Mouse (Mus musculus) stomach, embryonic 15.5 days (tissue): ENCODE measurements around the gene Dnajc16. TPM values are rescaled to one million over a fixed set of nuclear protein-coding genes. Genes with fewer than 3 reads are reported as not detected.

ENCODE experiments used
- ATAC-seq: fragments of 200-750 bp; cut with Nextera tagmentation; 2 replicates; pipeline ENCODE4 v1.8.0; 2017; ENCODE audit warnings: low read depth, moderate number of reproducible peaks, moderate TSS enrichment; ENCODE audit not compliant: insufficient read depth, low FRiP score
- H3K27ac ChIP-seq: fragments of 300-500 bp; sonication (generic); 2 replicates; pipeline ENCODE4 v1.5.1; 2015; ENCODE audit warnings: mild to moderate bottlenecking, inconsistent platforms
- H3K27me3 ChIP-seq: fragments of 300-500 bp; sonication (generic); replicated peaks from 2 replicates; pipeline ENCODE4 v1.6.1; 2015; ENCODE audit warnings: inconsistent platforms
- H3K36me3 ChIP-seq: fragments of 300-500 bp; sonication (generic); 2 replicates; pipeline ENCODE4 v1.6.1; 2015; ENCODE audit warnings: inconsistent platforms
- H3K4me1 ChIP-seq: fragments of 300-500 bp; sonication (generic); 2 replicates; pipeline ENCODE4 v1.6.1; 2015; ENCODE audit warnings: inconsistent platforms
- H3K4me2 ChIP-seq: fragments of 300-500 bp; sonication (generic); 2 replicates; pipeline ENCODE4 v1.6.1; 2015; ENCODE audit warnings: mild to moderate bottlenecking, inconsistent platforms
- H3K4me3 ChIP-seq: fragments of 300-500 bp; sonication (generic); replicated peaks from 2 replicates; pipeline ENCODE4 v1.5.1; 2015; ENCODE audit warnings: inconsistent platforms
- H3K9ac ChIP-seq: fragments of 300-500 bp; sonication (generic); 2 replicates; pipeline ENCODE4 v1.6.1; 2015; ENCODE audit warnings: inconsistent platforms
- H3K9me3 ChIP-seq: fragments of 300-500 bp; sonication (generic); 2 replicates; pipeline ENCODE4 v1.6.1; 2016; ENCODE audit warnings: inconsistent platforms
- WGBS: fragments of 180-500 bp; shearing (Covaris S2); methylation state at CpG from one replicate; pipeline ENCODE4 v1.1.7; 2015; 5-methylcytosine and 5-hydroxymethylcytosine counted together
- polyA plus RNA-seq: library from polyadenylated mRNA; unstranded; fragments of >200 nt; fragmentation: Nextera tagmentation; extraction: Ambion mirVana; gene quantifications from 2 replicates; pipeline ENCODE4 v1.2.1, GENCODE M21; 2015

Gene Dnajc16
- 3.9 and 4.6 TPM in 2 replicates for polyA plus RNA-seq

DNA sequence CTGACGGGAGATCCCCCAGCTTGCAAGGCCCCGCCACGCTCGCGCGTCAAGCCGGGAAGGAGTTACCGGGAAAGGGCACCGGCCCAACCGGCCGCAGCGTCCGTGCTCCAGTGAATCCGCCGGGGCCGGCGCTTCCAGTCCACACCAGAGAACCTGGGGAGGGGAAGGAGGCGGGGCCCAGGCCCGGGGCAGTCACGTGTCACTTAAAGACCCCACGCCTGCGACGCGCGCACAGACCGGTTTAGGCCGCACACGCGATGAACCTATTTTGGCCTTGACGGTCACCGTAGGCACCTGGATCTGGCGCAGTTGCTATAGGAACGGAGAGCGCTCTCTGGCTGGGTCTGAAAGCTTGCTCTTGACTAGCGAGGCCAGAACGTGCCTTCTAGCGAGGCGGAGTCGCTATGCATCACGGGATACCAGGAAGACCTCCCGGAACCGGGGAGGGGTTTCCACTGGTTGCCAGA, at the start of gene Dnajc16:
Gene Dnajc16, minus strand, starts transcription at position 408 of the 467 bp plus-strand sequence.
- peak within 1 kb of the TSS; percentile 96 for H3K9ac ChIP-seq
- ATAC-seq: peak; percentile 88
- 0 out of 2 replicates have a peak, but pooled peaks cover 4% of the 10 kb centered on the region for H3K36me3 ChIP-seq
- WGBS: under 1% methylated on average over 42 of the region's 42 CpGs
- H3K4me2 ChIP-seq: peak within 1 kb of the TSS; percentile 81
- peak within 1 kb of the TSS; percentile 78 for H3K27ac ChIP-seq
- no peaks in the 10 kb centered on the region for H3K9me3 ChIP-seq
- peak within 1 kb of the TSS; percentile 100 for H3K4me3 ChIP-seq
- H3K27me3 ChIP-seq: no peaks in the 10 kb centered on the region
- peaks cover 19% of the 10 kb centered on the region for H3K4me1 ChIP-seq

DNA sequence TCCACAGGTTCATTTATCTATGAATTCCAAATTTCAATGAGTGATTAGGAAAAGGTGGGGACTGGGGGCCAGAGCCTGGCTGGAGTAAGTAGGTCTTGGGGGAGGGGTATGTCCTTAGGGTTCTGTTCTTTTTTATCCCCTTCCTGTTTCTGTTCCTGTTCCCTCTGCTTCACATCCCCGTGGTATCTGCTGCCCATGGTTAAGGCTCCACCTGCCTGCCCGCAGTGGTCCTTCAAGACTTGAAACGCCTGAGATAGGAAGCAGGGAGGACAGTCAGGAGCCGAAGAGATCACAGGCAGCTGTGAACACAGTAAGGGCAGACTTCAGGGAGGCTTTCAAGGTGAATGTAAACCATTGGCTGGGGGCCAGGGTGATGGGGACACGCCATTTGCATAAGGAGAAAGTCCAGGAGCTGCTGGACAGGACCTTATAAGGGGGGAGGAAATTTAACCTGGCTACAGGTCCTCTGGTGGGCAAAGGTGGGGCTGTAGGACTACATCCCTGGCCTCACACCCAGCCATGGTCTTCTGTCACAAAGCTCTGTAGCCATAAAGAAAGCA, 43.9 kb upstream of the Dnajc16 start:
- H3K36me3 ChIP-seq: no peaks in the 10 kb centered on the region
- ATAC-seq: no peak; the same call in 1 of the 2 replicates
- no peaks in the 10 kb centered on the region for H3K4me1 ChIP-seq
- H3K4me3 ChIP-seq: no peak overlapping the region
- no peaks in the 10 kb centered on the region for H3K27me3 ChIP-seq
- H3K27ac ChIP-seq: no peak overlapping the region
- H3K9me3 ChIP-seq: no peaks in the 10 kb centered on the region
- no peak overlapping the region for H3K4me2 ChIP-seq
- 54% methylated on average over 5 of the region's 5 CpGs for WGBS
- no peak overlapping the region for H3K9ac ChIP-seq

DNA sequence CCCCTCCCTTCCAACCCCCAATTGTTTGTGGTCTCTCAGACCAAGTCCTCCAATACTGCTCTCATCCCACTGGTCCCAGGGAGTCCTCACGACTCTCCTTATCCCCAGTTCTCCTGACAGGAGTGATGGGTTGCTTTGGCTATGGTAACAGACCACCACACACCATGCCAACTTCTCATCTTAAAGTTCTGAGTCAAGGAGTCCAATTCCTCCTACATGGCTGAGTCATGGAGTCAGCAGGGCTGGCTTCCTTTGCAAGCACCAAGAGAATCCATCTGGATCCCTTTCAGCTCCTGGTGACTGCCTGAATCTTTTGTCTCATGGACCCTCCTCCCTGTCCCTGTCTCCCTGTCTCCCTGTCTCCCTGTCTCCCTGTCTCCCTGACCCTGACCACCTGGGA, 43.2 kb upstream of the Dnajc16 start:
- no peaks in the 10 kb centered on the region for H3K27me3 ChIP-seq
- no peaks in the 10 kb centered on the region for H3K36me3 ChIP-seq
- no peak overlapping the region for H3K4me2 ChIP-seq
- 40% methylated on average over 1 of the region's 1 CpGs for WGBS
- H3K4me3 ChIP-seq: no peak overlapping the region
- H3K27ac ChIP-seq: no peak overlapping the region
- no peak for ATAC-seq
- no peaks in the 10 kb centered on the region for H3K9me3 ChIP-seq
- no peak overlapping the region for H3K9ac ChIP-seq
- H3K4me1 ChIP-seq: no peaks in the 10 kb centered on the region

DNA sequence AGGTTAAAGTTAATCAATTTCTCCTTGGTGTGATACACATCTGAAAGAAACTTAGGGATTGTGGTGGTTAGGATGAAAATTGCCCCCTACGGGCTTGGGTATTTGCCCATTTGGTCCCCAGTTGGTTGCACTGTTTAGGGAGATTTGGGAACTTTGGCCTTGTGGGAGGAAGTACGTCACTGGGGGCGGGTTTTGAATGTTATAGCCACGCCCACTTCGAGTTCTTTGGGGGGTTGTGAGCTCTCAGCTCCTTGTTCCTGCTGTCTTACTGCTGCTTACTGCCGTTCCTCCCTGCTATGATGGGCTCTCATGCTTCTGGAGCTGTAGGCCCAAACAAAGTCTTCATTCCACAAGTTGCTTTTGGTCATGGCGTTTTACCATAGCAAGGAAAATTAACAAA, 40.6 kb upstream of the Dnajc16 start:
- no peak overlapping the region for H3K27ac ChIP-seq
- H3K9ac ChIP-seq: no peak overlapping the region
- H3K9me3 ChIP-seq: no peaks in the 10 kb centered on the region
- no peak overlapping the region for H3K4me2 ChIP-seq
- H3K4me1 ChIP-seq: no peaks in the 10 kb centered on the region
- H3K4me3 ChIP-seq: no peak overlapping the region
- H3K27me3 ChIP-seq: no peaks in the 10 kb centered on the region
- WGBS: 77% methylated on average over 7 of the region's 7 CpGs
- no peak for ATAC-seq
- no peaks in the 10 kb centered on the region for H3K36me3 ChIP-seq

DNA sequence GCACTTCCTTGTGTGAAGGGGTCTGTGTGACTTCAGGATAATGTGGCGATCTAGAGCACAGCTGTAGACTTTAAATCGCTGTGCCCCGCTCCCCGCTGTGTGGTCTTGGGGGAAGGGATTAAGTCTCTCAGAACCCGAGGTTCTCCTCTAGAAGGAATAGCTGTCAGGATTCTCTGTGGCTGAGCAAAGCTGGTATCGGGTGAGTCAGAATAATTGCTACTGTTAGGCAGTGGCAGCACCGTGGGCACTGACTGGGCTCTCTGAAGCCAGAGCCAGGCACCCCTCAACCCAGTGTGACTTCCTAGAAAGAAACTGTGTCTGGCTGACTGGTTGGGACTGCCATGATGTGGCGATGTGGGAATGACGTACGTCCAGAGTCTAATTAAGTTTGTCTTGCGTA, 39.6 kb upstream of the Dnajc16 start:
- Histone ChIP-seq H3K27ac (no peak overlapping the region), H3K27me3 (no peaks in the 10 kb centered on the region), H3K4me3 (no peak overlapping the region), H3K9ac (no peak overlapping the region), H3K36me3 (no peaks in the 10 kb centered on the region), H3K4me2 (no peak overlapping the region), H3K9me3 (no peaks in the 10 kb centered on the region), H3K4me1 (no peaks in the 10 kb centered on the region)
- no peak for ATAC-seq
- 53% methylated on average over 11 of the region's 11 CpGs for WGBS

DNA sequence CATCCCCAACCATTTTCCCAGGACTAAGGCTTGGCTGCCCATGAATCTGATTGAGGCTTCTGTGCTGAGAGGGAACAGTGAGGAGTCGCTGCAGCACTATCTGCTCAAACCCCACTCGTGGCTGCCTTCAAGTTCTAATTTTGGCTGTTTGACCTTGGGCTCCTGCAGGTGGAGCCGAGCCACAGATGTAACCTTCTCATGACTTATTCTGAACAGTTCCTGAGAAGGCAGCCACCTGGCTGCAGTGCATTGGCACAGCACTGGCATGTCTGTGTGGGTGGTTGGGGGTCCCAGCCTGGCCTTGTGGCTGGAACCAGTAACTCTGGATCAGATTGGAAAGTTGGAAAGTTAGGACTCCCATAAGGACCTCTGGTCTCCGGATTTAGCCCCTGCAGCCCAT, 37.4 kb upstream of the Dnajc16 start:
- H3K27me3 ChIP-seq: no peaks in the 10 kb centered on the region
- H3K36me3 ChIP-seq: no peaks in the 10 kb centered on the region
- H3K4me3 ChIP-seq: no peak overlapping the region
- H3K9ac ChIP-seq: no peak overlapping the region
- no peaks in the 10 kb centered on the region for H3K9me3 ChIP-seq
- WGBS: 64% methylated on average over 4 of the region's 4 CpGs
- H3K4me2 ChIP-seq: no peak overlapping the region
- no peak; the same call in 1 of the 2 replicates for ATAC-seq
- H3K4me1 ChIP-seq: no peaks in the 10 kb centered on the region
- H3K27ac ChIP-seq: peak overlapping the region; percentile 64

DNA sequence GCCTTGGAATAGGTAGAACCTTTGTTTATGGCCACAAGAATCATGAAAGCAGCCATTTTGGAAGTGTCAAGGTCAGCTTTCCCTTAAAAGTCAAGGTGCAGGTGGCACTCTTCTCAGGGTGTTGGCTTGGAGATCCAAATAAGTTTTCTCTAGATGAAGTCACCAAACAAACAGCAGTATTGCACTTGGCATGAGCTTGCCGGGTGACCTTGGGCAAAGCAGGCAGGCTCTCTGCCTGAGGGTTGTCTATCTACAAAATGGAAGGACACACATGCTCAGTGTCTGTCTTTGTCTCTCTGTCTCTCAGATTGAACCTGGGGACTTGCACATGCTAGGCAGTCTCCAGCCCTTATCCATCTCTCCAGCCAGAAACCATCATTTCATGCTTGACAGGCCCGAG, 36.7 kb upstream of the Dnajc16 start:
- no peak for ATAC-seq
- 89% methylated on average over 2 of the region's 2 CpGs for WGBS
- H3K4me2 ChIP-seq: no peak overlapping the region
- H3K4me3 ChIP-seq: no peak overlapping the region
- peak overlapping the region; percentile 64 for H3K27ac ChIP-seq
- no peaks in the 10 kb centered on the region for H3K27me3 ChIP-seq
- H3K36me3 ChIP-seq: no peaks in the 10 kb centered on the region
- H3K4me1 ChIP-seq: no peaks in the 10 kb centered on the region
- no peak overlapping the region for H3K9ac ChIP-seq
- H3K9me3 ChIP-seq: no peaks in the 10 kb centered on the region

DNA sequence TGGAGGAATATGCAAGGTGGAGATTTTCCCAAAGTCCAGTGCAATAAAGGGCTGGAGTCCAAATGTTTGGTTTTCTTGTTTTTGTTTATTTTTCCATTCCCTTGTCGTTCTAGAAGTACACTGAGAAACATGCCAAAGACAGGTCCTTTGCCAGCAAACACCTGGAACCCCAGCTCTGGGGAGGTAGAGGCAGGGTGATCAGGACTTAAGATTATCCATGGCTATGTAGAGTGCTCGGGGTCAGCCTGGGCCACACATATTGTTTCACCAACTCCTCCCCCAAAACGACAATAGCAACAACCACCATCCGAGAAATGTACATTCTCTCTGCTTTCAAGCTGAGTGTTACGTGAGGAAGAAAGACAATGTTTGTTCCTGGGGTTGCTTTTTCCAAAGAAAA, 35.3 kb upstream of the Dnajc16 start, which contains the start of gene Cela2a:
Gene Cela2a, minus strand, starts transcription at position 101 of the 400 bp plus-strand sequence.
- no peak for ATAC-seq
- no peak within 1 kb of the TSS for H3K4me2 ChIP-seq
- H3K4me3 ChIP-seq: no peak within 1 kb of the TSS
- H3K27ac ChIP-seq: no peak within 1 kb of the TSS
- 54% methylated on average over 5 of the region's 5 CpGs for WGBS
- no peak within 1 kb of the TSS for H3K9ac ChIP-seq
- no peaks in the 10 kb centered on the region for H3K27me3 ChIP-seq
- no peaks in the 10 kb centered on the region for H3K36me3 ChIP-seq
- no peaks in the 10 kb centered on the region for H3K9me3 ChIP-seq
- no peaks in the 10 kb centered on the region for H3K4me1 ChIP-seq

DNA sequence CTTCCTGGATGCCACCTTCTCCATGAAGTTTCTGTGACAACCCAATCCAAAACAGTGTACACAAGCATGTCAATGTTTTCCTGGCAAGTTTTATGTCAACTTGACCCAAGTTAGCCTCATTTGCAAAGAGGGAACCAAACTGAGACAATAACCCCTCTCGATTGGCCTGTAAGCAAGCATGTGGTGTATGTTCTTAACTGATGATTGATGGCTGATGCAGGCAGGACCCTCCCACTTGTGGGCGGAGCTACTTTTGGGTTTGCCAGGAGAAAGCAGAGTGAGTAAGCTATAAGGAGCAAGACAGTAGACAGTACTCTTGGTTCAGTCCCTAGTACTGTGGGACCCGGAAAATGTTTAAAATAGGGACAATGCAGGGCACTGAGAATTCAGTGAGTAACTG, 32.2 kb upstream of the Dnajc16 start:
- H3K4me3 ChIP-seq: no peak overlapping the region
- no peak for ATAC-seq
- H3K36me3 ChIP-seq: no peaks in the 10 kb centered on the region
- no peak overlapping the region for H3K27ac ChIP-seq
- no peak overlapping the region for H3K9ac ChIP-seq
- no peaks in the 10 kb centered on the region for H3K4me1 ChIP-seq
- no peaks in the 10 kb centered on the region for H3K9me3 ChIP-seq
- H3K4me2 ChIP-seq: no peak overlapping the region
- H3K27me3 ChIP-seq: no peaks in the 10 kb centered on the region
- 54% methylated on average over 3 of the region's 3 CpGs for WGBS

DNA sequence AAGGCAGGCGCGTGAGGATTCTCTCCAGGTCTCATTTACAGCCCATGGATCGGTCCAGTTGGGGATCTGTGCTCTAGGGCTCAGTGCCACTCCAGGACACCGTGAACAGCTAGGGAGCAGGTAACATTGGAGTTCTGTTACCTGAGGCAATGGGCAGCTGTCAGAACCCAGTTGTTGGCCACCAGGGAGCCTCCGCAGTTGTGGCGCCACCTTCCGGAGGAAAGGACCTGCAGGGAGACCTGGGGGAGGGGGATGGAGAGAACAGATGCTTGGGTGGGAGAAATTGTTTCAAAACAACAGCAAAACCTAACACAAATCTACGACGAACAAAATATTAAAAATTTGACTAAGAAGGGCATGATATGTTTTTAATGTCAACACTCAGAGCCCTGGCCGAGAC, 31.4 kb upstream of the Dnajc16 start:
- no peak overlapping the region for H3K27ac ChIP-seq
- no peak overlapping the region for H3K4me3 ChIP-seq
- 0 out of 2 replicates have a peak, but pooled peaks cover 2% of the 10 kb centered on the region for H3K4me1 ChIP-seq
- WGBS: 79% methylated on average over 10 of the region's 10 CpGs
- H3K4me2 ChIP-seq: no peak overlapping the region
- no peaks in the 10 kb centered on the region for H3K9me3 ChIP-seq
- no peak overlapping the region for H3K9ac ChIP-seq
- no peak for ATAC-seq
- no peaks in the 10 kb centered on the region for H3K27me3 ChIP-seq
- H3K36me3 ChIP-seq: no peaks in the 10 kb centered on the region

DNA sequence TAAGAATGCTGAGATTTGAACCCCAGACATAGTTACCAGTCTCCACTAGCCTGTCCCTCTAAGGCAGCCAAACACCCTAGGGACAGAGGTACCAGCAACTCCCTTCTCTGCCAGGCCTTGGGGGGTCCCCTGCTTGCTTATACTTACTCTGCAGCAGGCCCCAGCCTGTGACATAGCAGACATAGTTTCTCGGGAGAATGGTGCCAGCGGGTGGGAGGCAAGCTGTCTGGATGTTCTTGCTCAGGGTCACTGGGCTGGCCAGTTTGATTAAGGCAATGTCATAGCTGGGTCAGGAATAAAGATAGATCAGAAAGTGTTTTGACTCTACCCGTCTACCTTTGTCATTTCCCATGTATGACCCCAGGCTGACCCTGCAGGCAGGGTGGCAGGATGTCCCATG, 30.4 kb upstream of the Dnajc16 start:
- 51% methylated on average over 3 of the region's 3 CpGs for WGBS
- H3K27me3 ChIP-seq: no peaks in the 10 kb centered on the region

DNA sequence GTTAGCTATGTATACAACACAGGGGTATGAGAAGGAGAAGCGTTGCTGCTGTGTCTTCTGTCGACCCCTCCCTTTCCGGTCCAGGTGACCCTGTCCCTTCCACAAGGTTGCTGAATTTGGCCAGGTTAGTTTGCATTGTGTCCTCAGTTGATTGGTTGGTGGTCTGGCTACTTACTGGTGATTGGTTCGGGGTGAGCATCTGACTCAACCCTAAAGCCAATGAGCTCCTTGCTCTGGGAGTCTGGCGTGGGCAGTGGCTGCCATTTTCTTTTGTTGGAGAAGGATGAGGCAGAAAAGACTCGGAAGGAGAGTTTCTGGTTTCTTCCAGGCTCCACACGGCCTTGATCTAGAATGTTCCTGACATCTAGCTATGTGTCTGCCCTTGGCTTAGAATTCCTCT, 28.6 kb upstream of the Dnajc16 start:
- ATAC-seq: no peak
- WGBS: 94% methylated on average over 7 of the region's 7 CpGs
- H3K4me2 ChIP-seq: no peak overlapping the region
- no peaks in the 10 kb centered on the region; the same call in 1 of the 2 replicates for H3K36me3 ChIP-seq
- H3K9me3 ChIP-seq: no peaks in the 10 kb centered on the region
- H3K27me3 ChIP-seq: no peaks in the 10 kb centered on the region
- H3K4me3 ChIP-seq: no peak overlapping the region
- H3K27ac ChIP-seq: no peak overlapping the region
- H3K4me1 ChIP-seq: 0 out of 2 replicates have a peak, but pooled peaks cover 6% of the 10 kb centered on the region
- H3K9ac ChIP-seq: no peak overlapping the region

More for the DNA sequence above, 30.4 kb upstream of the Dnajc16 start:
- H3K36me3 ChIP-seq: no peaks in the 10 kb centered on the region
- H3K4me3 ChIP-seq: no peak overlapping the region
- H3K27ac ChIP-seq: no peak overlapping the region
- no peak for ATAC-seq
- H3K4me2 ChIP-seq: no peak overlapping the region
- no peak overlapping the region for H3K9ac ChIP-seq
- no peaks in the 10 kb centered on the region for H3K9me3 ChIP-seq
- 0 out of 2 replicates have a peak, but pooled peaks cover 6% of the 10 kb centered on the region for H3K4me1 ChIP-seq
